Mouse (Mus musculus) bone marrow, adult 2 months (tissue): ENCODE measurements around the gene Clip2.

Source experiments
- CTCF ChIP-seq: fragments of 200-500 bp; IDR thresholded peaks from 2 replicates; pipeline ENCODE4 v1.5.1; 2011; ENCODE audit warnings: low read length, control low read depth; ENCODE audit not compliant: control insufficient read depth, insufficient read depth
- POLR2A ChIP-seq: fragments of 200-500 bp; IDR thresholded peaks from 2 replicates; pipeline ENCODE4 v1.6.1; 2011; ENCODE audit warnings: low read depth, mild to moderate bottlenecking, control low read depth, low read length, borderline replicate concordance; ENCODE audit not compliant: control insufficient read depth

DNA sequence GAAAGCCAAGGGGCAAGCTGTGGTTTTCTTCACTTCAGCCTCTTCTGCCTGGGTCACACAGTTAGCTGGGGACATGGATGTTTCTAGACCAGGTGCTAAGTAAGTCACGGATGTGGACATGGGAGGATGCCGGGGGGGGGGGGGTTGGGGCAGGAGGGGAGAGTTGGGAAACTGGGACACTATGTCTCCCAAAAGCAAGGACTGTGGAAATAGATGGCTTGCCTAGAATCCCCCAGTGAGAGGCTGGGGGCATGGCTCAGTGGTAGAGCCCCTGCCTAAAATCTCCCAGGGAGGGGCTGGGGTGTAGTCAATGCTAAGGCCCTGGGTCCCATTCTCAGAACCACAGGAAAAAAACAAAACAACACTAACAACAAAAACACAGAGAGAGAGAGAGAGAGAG is 61.0 kb downstream of the Clip2 start:
- TF ChIP-seq POLR2A = no peak
- TF ChIP-seq CTCF = no peak
